Mouse (Mus musculus) MEL (cell line): ENCODE results near the gene Smc3.

ENCODE experiments used
- BHLHE40 ChIP-seq: IDR thresholded peaks from 2 replicates; pipeline ENCODE4 v1.6.1; 2012; ENCODE audit warnings: low read depth, mild to moderate bottlenecking, inconsistent platforms, low read length, improper control_type of control experiment, borderline replicate concordance
- CTCF ChIP-seq, 3 experiments: IDR thresholded peaks in 2 of 3; conservative IDR thresholded peaks in 1 of 3; 2 replicates each; pipeline ENCODE4 v1.5.1; 2011 to 2012; ENCODE audit warnings: low read length in 3 of 3, low read depth in 2 of 3, mild to moderate bottlenecking in 2 of 3, improper control_type of control experiment in 1 of 3, inconsistent platforms in 1 of 3, mixed read lengths in 1 of 3, moderate library complexity in 1 of 3; ENCODE audit not compliant: control insufficient read depth in 1 of 3, insufficient read depth in 1 of 3, poor library complexity in 1 of 3, severe bottlenecking in 1 of 3
- GATA1 ChIP-seq: IDR thresholded peaks from 2 replicates; pipeline ENCODE4 v1.6.1; 2011; ENCODE audit warnings: low read depth, low read length, improper control_type of control experiment
- MAZ ChIP-seq: IDR thresholded peaks from 2 replicates; pipeline ENCODE4 v1.6.1; 2012; ENCODE audit warnings: low read depth, mild to moderate bottlenecking, inconsistent platforms, low read length, improper control_type of control experiment
- MYC ChIP-seq: IDR thresholded peaks from 2 replicates; pipeline ENCODE4 v1.6.1; 2011; ENCODE audit warnings: low read depth, mild to moderate bottlenecking, low read length, improper control_type of control experiment, moderate library complexity

GRCm38 (mm10) chr19:53690816-53691215 lies 90.6 kb downstream of the Smc3 start:
- TF ChIP-seq MAZ: no peak
- no peak for TF ChIP-seq GATA1
- TF ChIP-seq MYC: no peak
- no peak for TF ChIP-seq BHLHE40
- TF ChIP-seq CTCF (IDR thresholded peaks at IDR 0.05 in 2 of 3, conservative IDR thresholded peaks at IDR 0.05 in 1 of 3; ENCODE audit: control insufficient read depth in 1 of 3, insufficient read depth in 1 of 3, low read depth in 2 of 3, low read length in 3 of 3, poor library complexity in 1 of 3, severe bottlenecking in 1 of 3): no peak
